Mouse (Mus musculus): Measurements from ENCODE around the gene Nrarp.
A peak's percentile ranks its signal among the peaks of the same experiment; 100 is the strongest.

Nrarp gene

DNA sequence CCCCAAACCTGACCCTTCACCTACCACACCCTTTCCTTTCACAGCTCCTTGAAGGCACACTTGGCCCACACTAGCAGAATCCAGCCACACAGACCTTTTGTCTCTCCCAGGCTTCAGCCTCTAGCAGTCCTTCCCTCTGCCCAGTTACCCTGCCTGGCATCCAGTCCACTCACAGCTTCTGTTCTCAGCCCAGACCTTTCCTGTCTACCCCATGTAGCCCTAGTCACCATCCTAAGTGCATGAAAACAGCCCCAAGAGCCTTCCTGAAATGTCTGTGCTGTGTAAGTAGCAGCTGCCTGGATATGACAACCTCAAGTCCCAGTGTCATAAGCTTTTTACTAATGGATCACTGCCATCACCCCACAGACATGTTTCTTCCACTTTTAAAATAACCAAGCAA, 17.4 kb downstream of the Nrarp start:
- DNase-seq: no peak

DNA sequence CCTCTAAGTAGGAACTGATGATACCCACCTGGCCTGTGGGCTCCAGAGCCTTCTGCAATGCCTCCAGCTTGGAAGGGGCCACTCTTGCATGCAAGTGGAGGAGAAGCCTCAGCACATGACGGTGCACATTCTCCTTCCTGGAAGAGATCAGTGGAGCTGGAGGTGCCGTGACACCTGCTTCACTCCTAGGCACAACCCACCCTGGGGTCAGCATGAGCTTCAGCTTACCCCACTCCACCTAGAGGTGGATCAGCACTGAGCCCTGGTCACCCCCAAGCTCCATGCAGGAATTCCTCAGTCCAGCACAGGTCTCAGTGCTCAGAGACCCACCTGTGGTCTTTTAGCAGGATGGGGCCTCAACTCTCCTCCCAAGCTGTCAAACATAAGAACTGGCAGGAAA, 20.1 kb downstream of the Nrarp start:
- DNase-seq: no peak

DNA sequence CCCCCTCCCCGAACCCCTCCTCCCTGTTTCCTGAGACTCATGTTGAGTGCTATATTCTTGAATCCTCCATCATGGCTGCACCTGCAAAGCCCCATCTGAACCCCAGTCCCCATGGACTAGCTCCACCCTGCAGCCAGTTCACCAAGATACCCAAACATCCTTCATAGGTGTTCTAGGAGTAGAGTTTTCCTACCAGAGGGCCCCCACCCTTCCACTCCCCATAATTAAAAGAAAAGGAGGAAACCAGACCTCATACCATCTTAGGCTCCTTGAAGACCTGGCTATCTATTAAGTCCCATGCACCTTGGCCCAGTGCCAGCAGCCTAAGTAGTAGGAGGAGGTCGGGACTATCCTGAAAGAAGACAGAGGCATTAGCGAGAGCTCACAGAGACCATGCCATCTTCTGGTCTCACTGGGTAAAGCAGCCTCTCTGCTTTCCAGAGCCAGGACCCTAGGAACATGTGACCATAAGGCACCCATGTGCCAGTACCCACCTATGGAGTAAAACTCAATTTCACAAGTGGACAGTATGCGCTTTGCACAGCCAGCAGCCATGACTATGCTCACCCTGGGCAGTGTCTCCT, 23.2 kb downstream of the Nrarp start:
- DNase-seq: peak; percentile 32

DNA sequence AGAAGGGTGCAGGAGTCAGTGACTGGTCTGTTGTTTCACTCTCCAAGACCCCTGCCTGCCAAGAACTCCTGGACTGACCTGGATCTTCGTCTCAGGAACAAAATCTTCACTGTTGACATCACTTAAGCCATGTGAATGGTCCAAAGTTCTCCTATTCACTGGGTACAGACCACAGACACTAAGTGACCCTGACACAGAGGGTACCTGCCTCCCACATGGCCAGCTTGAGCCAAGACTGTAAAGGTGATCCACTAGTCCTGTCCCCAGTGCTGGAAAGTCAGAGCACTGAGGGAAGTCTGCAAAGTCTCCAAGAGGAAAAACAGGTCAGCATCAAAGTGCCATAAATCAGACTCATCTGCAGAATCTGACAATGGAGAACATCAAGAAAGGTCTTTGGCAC, 27.0 kb downstream of the Nrarp start:
- DNase-seq: no peak

DNA sequence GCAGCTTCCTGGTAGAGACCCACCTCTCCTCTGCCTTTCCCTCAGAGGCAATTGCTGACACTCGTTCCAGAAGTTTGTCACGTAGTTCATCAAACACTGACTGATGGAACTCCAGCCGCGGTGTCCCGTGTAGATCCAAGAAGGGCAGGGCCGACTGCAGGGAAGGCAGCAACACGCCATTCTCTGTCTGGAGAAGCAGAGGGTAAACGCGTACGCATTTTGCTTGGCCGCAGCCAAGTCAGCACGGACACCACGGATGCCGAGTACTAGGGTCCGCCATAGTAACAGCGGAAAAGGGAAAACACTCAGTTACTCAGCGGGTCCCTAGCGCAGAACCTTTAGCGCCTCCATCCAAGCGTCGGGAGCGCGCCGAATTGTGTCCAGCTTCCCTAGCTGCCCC, 30.1 kb downstream of the Nrarp start:
- DNase-seq: no peak

DNA sequence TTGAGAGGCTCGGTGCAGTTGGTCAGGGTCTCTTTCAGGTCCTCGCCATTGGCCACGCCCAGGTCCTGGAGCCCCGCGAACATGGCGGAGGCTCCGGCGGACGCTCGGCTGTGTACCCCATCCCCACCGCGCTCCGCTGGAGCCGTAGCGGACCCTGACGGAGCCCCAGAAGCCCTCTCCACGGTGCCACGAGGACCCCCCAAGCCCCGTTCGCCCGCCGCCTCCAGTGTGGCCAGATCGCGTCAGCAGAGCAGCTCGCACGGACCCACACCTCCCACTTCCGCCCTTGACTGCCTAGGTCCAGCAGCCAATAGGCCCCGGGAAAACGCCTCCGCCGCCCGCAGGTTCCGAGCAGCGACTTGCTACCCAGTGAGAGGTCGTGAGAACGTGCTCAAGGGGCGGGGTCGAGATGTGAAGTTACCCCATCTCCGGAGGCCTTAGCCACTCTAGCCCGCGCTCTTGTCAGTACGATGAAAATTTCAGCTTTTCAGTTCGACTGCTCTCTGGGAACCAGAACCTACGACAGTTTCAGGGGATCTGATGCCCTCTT, 30.6 kb downstream of the Nrarp start, which contains the start of gene Nelfb:
TSS of gene Nelfb (minus strand) at position 369 of the 550 bp plus-strand sequence.
- peak; percentile 97 for DNase-seq

DNA sequence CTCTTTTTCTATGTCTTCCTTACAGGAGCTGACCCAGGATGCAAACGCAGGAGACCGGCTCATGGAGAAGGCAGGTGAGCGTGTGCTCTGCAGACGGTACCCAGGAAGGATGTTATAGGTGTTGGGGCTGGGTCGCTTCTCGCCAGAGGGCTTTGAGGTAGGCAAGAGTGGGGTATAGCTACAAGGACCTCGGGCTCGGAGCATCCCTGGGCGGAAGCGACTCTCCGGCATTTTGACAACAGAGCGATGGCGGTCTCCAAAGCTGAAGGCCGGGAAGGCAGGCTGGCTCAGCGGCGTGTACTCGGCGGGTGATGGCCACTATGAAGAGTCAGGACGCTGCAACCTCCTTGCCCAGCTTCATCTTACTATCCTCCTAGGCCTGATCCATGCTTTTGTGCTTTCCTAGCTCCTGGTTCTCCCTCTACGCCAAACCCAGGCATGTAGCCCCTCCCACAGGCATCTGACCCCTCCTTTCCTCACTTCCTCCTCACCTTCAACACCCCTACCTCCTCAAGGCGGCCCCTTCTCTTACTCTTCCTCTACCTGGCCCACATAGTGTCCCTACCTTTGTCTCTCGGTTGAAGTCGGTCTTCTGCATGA, 32.8 kb downstream of the Nrarp start:
- no peak for DNase-seq

DNA sequence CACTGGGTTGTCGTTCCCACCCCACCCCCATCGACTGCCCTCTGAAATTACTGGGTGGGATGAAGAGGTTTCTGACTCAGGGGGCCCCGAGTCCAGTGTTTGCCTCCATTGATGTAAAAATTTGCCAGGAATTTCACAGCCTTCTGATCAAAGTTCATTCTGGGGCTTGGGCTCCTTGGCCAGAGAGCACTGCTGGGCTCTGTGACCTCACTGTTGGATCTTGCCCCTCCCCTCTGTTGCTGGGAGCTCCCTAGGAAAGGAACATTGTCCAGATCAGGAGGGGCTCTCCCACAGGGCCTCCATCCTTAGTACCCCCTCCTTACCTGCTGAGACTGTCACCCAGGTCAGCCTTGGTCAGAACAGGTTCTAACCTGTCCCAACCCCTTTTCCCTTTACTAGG, 33.9 kb downstream of the Nrarp start, which contains the start of gene Stpg3:
TSS of gene Stpg3 (minus strand) at position 194 of the 400 bp plus-strand sequence.
- no peak for DNase-seq

DNA sequence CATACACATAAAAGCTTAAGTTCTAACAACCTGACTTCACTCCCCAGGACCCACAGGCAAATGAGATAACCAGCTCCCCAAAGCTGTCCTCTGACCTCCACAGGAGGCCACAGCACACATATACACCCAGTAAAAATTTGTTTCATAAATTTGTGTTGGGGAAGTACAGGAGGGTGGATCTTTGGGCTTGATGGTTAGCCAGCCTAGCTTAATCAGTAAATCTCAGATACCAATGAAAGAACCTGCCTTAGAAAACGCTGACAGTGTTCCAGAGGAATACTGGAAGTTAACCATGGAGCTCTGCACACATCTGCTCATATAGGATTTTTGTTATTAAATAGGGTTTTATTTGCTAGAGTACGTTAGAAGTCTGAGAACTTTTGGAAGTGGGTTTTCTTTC, 37.1 kb downstream of the Nrarp start:
- no peak for DNase-seq

DNA sequence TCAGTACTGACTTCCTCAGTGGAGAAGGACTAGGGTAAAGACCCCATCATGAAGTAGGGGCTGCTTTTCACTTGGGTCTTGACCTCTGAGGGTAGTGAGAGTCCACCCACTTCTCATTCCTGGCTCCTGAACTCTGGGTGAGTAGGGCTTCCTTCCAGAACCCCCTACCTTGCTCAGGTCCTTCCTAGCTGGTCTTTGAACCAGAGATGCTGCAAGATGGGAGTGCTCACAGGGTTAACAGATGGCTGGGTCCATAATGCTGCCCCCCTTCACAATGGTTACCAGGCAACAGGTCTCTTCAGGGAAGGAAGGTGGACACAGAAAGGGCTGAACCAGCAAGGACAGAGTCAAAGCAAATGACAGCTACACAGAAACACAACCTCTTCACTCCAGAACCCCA, 37.9 kb downstream of the Nrarp start, which contains the start of gene Fam166a:
TSS of gene Fam166a (plus strand) at position 301 of the 400 bp plus-strand sequence.
- DNase-seq: no peak

DNA sequence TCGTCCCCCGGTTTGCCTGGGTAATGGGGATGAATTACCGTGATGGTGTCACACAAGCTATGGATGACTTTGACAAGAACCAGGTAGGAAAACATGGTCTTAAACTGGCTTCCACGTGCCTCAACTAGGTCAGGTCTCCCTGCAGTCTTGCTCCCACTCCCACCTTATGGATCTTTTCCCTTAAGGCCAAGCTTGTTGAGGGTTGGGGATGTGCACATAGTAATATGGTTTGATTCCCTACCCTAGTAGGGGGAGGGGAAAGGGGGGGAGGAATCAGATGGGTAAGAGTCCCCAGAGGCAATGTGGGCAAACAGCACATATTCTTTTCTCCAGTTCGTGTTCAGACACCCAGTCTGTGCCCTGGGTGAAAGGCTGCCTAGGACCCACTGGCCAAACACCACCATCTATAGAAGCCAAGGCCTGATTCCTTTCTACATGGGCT, 40.8 kb downstream of the Nrarp start:
- DNase-seq: no peak

DNA sequence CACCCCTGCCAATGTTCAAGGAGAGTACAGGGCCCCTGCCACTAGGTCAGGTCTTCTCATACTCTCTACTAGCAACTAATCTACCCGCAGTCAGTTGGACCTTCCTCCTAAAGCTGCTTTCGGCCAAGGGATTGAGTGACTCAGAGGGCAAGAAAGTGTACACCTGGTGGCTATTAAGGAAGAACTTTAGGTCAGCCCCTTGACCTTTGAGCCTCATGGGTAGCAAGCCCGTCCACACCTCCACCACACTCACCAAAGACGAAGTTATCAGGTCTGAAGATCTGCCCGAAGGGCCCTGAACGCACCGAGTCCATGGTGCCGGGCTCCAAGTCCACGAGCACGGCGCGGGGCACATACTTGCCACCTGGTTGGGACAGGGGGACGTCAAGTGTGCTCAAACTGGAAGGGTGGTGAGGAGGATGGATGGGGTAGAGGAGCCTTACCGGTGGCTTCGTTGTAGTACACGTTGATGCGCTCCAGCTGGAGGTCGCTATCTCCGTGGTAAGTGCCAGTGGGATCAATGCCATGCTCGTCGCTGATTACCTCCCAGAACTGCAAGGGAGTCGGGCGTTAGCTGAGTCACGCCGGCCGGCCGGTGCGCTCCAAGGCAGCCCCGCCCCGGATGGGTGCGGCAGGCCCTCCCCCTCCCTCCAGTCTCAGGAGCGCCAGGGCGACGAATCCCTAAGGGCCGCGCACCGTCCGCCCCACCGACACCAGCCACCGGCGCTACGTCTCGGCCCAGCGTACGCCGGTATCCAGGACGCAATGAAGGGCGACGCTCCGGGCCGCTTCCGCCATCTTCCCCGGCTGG, 43.3 kb downstream of the Nrarp start:
- DNase-seq: peak; percentile 90

DNA sequence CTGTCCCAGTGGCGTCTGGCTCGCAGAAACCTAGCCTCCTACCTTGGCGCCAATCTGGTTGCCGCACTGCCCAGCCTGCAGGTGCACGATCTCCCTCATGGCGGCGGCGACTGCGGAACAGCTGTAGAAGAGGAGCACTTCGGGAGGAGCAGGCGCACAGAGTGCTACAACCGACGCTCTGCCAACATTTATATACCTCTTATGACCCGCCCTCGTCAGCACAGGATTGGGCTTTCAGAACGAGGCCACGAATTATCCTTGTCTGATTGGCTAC, 43.9 kb downstream of the Nrarp start, which contains the start of gene Tubb4b:
TSS of gene Tubb4b (minus strand) at position 211 of the 274 bp plus-strand sequence.
- DNase-seq: no peak

DNA sequence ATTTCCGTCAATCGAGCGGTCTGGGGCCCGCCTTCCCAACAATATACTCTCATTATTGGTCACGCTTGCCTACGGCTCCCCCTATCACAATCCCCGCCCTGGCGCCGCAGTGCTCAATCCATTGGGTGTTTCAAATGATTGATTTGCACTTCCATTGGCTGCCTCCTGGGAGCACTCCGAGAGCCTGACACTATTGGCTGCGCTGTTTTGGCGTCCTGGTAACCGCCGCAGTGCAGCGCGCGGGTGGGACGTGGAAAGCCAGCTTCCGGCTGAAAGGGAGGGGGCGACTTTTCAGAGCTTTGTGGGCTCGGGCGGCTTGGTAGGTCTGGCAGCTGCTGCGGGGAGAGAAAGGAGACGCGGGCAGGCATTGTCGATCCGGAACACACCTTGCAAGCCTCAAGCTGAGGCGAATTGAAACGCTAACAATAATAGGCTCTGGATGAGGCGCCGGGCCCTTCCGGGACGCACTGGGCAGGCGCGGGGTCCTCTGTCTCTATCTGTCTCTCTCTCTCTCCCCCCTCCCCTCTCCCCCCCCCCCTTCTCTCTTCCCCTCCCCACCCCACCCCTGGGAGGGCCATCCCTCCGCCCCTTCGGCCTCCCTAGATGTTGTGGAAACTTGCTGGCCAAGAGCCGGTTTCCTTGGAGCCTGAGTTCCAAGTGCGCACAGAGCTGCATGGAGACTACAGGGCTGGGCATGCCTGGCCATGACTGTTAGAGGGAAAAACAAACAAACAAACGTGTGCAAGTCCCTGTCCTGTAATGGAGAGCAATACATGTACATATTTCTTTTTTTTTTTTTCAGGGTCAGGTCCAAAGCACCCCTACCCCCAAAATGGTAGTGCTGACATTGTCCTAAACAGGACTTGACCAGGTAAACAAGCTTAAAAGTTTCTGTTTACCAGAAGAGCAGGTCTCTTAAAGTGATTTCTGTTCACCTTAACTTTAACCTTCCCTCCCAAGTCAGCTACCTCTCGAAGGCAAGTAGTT, 44.5 kb downstream of the Nrarp start:
- peak; percentile 99 for DNase-seq

DNA sequence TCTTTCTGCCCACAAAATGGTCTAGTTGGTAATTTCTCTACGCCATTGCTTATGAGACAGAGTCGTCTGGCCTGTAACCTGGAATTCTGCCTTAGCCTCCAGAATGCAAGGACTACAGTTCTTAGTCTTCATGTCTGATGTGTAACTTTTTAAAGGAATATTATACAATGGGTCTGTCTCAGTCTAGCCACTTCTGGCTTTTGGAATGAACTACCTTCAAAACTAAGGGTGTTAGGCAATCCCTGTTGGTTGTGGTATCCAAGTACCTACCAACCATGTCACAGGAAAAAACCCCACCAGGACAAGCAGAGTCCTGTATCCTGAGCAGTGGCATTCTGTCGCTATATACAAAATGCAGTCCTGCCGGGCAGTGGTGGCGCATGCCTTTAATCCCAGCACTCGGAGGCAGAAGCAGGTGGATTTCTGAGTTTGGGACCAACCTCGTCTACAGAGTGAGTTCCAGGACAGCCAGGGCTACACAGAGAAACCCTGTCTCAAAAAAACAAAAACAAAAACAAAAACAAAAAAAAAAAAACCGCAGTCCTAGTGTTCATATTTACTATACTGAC, 45.3 kb downstream of the Nrarp start:
- no peak for DNase-seq

DNA sequence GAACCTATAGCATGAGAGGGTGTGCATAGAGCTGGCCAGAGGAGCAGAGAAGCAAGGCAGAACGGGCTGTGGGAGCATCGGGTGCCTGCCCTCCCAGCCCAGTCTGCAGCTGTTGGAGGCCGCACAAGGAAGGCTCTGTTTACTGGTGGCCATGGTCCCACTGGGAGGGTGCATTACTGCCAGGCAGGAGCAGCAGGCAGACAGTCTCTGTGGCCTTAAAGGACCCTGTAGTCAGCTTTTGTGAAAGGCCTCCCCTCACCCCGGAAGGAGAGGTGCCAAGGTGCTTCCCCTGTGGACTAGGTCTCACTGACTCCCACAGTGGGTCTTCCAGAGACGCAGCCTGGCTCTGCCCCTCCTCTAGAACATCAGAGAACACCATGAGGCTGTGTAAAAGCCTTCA, 46.3 kb downstream of the Nrarp start:
- DNase-seq: peak; percentile 43

DNA sequence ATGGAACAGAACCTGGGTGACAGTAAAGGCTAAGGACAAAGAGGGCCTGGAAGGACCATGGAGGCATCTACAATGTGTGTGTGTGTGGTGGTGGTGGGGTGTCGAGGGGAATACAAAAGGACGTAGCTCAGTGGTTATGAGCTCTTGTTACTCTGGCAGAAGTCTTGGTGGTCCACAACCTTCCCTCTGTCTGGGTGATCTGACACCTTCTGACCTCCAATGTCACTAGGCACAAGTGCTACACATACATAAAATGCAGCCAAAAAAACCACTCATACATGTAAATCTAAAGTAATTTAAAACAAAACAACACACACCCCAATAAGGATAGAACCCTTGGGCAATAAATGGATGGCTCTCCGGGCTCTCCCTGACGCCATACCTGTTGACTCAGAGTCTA, 46.8 kb downstream of the Nrarp start:
- DNase-seq: no peak

DNA sequence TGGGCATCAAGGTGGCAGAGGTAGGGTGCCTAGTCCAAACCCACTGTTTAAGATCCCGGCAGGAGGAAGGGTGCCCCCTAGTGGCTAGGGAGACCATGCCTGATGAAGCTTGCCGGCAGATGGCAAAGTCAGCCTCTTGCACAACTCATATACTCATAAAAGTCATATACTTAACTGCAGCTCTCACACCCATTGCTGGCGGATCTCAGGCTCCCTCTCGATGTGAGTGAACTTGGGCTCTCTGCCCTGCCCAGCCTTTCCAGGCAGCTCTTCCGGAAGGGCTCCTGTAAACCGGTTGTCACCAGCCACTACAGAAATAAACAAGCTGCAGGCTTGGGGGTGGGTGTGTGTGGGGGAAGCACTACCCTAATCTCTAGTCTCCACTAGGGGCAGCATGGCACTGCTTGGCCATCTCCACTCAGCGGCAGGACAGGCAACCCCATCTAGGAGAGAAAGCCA, 47.9 kb downstream of the Nrarp start:
- peak; percentile 97 for DNase-seq

DNA sequence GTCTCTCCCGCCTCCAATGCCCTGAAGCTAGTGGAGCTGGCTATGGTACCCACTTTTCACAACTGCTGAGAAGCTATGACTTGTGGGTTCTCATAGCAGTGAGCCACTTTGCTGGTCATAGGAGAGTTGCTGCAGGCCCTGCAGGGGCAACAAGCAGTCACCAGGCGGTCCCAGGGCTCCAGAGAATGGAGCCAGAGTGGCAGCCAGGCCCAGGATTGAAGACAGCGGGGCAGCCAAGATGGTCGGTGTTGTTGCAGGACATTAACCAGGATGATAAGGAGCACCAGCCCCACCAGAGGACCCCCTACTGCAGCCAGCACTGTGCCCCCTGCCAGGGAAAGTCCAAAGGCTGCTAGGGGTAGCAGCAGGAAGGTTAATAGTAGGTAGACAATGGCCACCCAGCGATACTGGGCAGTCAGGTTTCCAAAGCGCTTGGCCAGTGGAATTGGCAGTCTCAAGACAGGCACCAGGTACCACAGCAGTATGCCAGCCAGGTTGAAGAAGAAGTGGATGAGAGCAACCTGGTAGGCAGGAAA, 48.5 kb downstream of the Nrarp start:
- no peak for DNase-seq

DNA sequence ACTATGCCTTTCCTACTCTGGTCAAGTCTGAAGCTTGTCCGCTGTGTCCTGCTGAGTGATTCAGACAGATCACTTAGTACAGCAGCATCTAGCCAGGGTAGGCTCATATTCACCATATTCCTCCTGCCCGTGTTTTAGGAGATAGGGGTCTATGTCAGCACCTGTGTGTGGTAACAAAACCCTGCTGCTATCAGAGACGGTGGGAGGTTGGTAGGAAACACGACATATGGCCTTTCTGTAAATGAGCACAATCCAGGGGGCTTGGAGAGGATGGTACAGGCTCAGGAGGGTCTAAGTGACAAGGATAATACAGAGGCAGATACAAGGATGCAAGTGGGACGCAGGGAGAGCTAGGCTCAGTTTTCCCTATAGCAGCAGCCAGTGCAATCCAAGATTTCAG, 49.0 kb downstream of the Nrarp start:
- DNase-seq: no peak

DNA sequence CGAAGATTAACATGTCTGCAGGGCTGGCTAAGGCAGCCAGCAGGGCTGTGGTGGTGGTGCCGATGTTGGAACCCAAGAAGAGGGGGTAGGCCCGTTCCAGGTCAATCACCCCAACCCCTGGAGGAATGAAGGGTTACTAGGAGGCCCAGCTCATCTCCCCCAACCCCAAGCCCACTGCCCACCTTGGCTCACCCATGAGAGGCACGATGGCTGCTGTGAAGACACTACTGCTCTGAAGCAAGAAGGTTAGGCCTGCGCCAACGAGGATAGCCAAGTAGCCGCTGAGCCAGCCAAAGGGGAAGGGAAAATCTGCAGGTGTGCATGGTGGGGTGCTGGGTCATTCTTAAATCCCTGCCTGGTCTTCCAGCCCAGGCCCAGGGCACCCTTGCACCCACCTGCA, 50.0 kb downstream of the Nrarp start:
- no peak for DNase-seq

DNA sequence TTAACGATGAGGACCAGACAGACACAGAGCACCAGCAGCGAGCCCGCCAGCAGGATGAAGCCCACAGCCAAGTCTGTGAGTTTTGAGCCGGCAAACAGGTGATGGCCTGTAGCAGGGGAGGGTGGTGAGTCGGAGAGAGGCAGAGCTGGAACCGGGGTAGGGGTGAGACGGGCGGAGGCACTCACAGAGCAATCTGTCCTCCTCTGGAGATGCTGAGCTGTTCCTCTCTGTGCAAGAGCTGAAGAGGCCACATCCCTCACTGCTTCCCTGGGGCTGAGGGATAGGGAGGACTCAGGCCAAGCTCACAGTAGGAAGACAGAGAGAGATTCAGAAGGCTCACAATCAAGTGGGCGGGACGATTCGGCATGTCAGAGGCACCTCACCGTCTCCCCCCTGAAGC, 50.5 kb downstream of the Nrarp start:
- DNase-seq: no peak

All from lung, postnatal 10 days (tissue).